Mouse (Mus musculus): ENCODE data around the gene Wasl.

GRCm38 (mm10) chr6:24651538-24651937, 13.3 kb downstream of the Wasl start:
- no peak for TF ChIP-seq POLR2A (IDR thresholded peaks at IDR 0.05; ENCODE audit: insufficient read length, low read depth)
- no peak for TF ChIP-seq TCF12 (IDR thresholded peaks at IDR 0.05; ENCODE audit: insufficient read depth, poor library complexity, severe bottlenecking)
- no peak for TF ChIP-seq POLR2AphosphoS2 (IDR thresholded peaks at IDR 0.05; ENCODE audit: insufficient read length, low read depth)
- TF ChIP-seq REST (IDR thresholded peaks at IDR 0.05; ENCODE audit: insufficient read depth, insufficient read length), result no peak
- no peak for TF ChIP-seq MAX (IDR thresholded peaks at IDR 0.05; ENCODE audit: low read depth)
- no peak for TF ChIP-seq MYOD1 (IDR thresholded peaks at IDR 0.05; ENCODE audit: control insufficient read depth in 1 of 3, insufficient read length in 2 of 3, low read depth in 2 of 3)
- TF ChIP-seq MYOG (IDR thresholded peaks at IDR 0.05; ENCODE audit: control insufficient read depth in 1 of 3, insufficient read depth in 1 of 3, insufficient read length in 2 of 3, low read depth in 2 of 3), result no peak
- no peak for TF ChIP-seq CEBPB (IDR thresholded peaks at IDR 0.05; ENCODE audit: insufficient read depth, poor library complexity, severe bottlenecking)
- TF ChIP-seq SRF (IDR thresholded peaks at IDR 0.05; ENCODE audit: control insufficient read depth, insufficient read length, low read depth), result no peak
- no peak for TF ChIP-seq E2F4 (IDR thresholded peaks at IDR 0.05; ENCODE audit: insufficient read depth)
